Mouse (Mus musculus): Measurements from ENCODE around the gene Sprr2a1. TPM values are rescaled to one million over a fixed set of nuclear protein-coding genes. Genes with fewer than 3 reads are reported as not detected.
"Not testable (repeated sequence)": the region's sequence is repeated elsewhere in the genome, so short reads cannot be mapped to it uniquely, and the experiment has no call there.

Sprr2a1 gene
- not detected in 2 replicates for polyA plus RNA-seq (2012; ENCODE audit: insufficient read depth, low replicate concordance)

DNA sequence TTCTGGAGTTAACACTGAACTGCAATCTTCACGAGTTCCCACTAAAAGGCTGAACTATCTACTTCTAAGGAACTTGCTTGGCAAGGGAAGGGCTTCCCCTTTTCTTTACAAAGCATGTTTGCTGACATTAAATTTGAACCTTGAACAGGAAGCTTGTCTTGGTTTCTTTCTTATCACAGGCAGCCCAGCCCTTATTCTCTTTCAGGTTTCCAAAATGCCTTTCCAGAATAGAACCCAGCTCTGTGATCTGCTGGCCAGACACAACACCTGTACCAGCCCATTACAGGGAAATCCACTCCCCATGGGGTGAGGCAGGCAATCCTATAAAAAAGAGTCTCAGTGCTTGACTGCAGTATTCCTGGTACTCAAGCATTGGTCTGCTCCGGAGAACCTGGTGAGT lies at the start of gene Sprr2a1, which contains the start of gene Sprr2a2:
Sprr2a1 (plus strand) TSS at position 231 of the 400 bp plus-strand sequence.
Sprr2a2 (plus strand) TSS at position 352 of the 400 bp plus-strand sequence.
- not testable (repeated sequence) for H3K4me1 ChIP-seq; H3K36me3 ChIP-seq (replicated peaks; ENCODE audit: low read length); H3K4me3 ChIP-seq (replicated peaks); H3K27me3 ChIP-seq (replicated peaks); H3K9me3 ChIP-seq

DNA sequence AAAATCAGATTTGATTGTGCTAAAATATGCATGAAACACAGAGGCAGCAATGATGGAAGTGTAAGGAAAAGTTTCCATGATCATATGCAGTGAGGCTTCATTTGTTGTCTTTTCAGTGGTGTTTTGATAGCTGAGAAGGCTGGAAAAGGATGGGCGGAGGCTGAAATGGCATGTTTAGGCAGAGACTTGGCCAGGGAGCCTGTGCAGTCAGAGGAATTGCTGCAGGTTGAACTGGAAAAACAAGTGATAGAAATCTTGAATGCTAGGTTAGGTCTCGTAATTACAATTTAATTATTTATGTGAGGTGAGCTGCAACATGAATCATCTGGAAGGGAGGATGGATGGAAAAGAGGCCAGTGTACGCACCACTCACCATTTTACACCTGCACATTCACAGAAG lies 45.8 kb upstream of the Sprr2a1 start:
- no peaks in the 10 kb centered on the region for H3K36me3 ChIP-seq (replicated peaks; ENCODE audit: low read length)
- H3K4me3 ChIP-seq (replicated peaks), result no peak overlapping the region
- TF ChIP-seq FLI1 (IDR thresholded peaks at IDR 0.05; ENCODE audit: low read length) (no peak), GATA1 (IDR thresholded peaks at IDR 0.05; ENCODE audit: borderline replicate concordance, low read length) (no peak)
- no peaks in the 10 kb centered on the region for H3K9me3 ChIP-seq
- H3K4me1 ChIP-seq, result no peaks in the 10 kb centered on the region
- no peaks in the 10 kb centered on the region for H3K27me3 ChIP-seq (replicated peaks)

DNA sequence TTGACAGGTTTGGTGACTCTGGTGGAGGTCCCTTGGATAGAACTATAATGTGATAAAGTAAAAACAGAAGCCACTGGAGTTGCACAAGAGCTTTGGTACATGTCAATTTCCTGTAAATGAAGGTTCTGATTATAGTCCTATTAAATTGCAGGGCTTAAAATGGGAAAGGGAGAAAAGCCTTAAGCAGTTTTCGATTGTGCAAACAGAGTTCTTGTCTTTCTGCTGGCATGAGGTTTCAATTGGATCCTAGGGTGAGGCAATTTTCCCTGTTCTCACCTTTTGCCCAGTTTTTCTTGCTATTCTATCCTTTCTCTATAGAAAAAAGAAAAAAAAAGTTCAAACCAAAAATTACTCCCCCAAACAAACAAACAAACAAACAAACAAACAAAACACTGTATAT lies 38.7 kb upstream of the Sprr2a1 start:
- Histone ChIP-seq H3K9me3 (no peaks in the 10 kb centered on the region), H3K27me3 (replicated peaks) (no peaks in the 10 kb centered on the region), H3K4me1 (no peaks in the 10 kb centered on the region), H3K36me3 (replicated peaks; ENCODE audit: low read length) (no peaks in the 10 kb centered on the region), H3K4me3 (replicated peaks) (no peak overlapping the region)
- no peak for TF ChIP-seq FLI1 (IDR thresholded peaks at IDR 0.05; ENCODE audit: low read length)
- no peak for TF ChIP-seq GATA1 (IDR thresholded peaks at IDR 0.05; ENCODE audit: borderline replicate concordance, low read length)

DNA sequence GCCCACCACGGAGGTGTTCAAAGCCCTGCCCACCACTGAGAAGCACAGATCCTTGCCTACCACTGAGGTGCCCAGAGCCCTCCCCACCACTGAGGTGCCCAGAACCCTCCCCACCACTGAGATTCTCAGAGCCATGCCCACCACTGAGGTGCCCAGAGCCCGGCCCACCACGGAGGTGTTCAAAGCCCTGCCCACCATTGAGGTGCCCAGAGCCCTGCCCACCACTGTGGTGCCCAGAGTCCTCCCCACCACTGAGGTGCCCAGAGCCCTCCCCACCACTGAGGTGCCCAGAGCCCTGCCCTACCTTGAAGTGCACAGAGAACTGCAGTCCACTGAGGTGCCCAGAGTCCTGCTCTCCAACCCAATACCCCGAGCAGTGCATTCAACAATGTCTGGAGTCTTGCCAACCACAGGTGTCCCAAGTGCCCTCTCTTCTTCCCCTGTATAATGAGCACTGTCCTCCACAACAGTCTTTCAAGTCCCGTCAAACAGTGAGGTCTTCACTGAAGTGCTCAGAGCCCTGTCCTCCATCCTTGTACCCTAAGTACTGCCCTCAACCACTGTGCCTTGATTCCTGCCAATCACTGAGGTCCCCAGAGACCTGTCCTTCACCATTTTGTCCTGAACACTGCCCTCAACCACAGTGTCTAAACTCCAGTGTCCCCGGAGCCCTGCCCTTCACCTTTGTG lies 19.9 kb upstream of the Sprr2a1 start:
- Histone ChIP-seq H3K9me3 (peaks cover 7% of the 10 kb centered on the region), H3K4me3 (replicated peaks) (no peak overlapping the region), H3K27me3 (replicated peaks) (no peaks in the 10 kb centered on the region), H3K36me3 (replicated peaks; ENCODE audit: low read length) (no peaks in the 10 kb centered on the region), H3K4me1 (no peaks in the 10 kb centered on the region)
- TF ChIP-seq GATA1 (IDR thresholded peaks at IDR 0.05; ENCODE audit: borderline replicate concordance, low read length) (no peak), FLI1 (IDR thresholded peaks at IDR 0.05; ENCODE audit: low read length) (no peak)

DNA sequence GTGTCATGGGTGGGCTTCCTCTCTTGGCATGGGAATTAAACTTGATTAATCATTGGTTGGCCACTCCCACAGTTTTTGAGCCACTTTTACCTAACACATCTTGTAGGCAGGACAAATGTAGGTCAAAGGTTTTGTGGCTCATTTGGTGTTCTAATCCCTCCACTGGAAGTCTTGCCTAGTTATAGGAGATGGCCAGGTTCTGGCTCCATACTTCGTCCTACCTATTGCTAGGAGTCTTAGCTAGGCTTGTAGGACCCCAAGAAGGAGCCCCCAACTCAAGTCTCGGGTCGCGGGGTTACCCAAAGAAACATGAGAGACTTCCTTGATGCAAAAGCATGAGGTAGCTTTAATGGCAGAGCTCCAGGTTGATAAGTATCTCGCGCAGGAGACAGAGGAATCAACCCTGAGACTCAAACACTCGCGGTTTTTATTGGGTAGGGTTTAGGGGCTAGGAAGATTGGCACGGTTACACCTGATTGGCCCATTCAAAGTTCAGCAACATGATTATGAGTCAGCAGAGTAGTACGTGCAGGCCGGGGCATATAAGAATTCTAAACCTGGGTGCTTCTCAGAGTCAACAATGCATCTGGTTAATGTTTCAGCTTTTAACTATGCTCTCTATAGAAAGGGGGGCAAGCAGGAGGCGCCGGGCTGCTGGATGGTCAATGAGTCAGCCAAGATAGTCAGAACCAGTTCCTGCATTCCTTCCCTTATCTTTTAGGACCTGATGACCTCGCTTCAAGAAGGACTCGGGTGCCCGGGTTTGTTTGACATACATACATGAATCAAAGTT lies 4.3 kb upstream of the Sprr2a1 start:
- H3K4me3 ChIP-seq (replicated peaks); H3K9me3 ChIP-seq; H3K4me1 ChIP-seq; H3K27me3 ChIP-seq (replicated peaks); H3K36me3 ChIP-seq (replicated peaks; ENCODE audit: low read length): not testable (repeated sequence)

DNA sequence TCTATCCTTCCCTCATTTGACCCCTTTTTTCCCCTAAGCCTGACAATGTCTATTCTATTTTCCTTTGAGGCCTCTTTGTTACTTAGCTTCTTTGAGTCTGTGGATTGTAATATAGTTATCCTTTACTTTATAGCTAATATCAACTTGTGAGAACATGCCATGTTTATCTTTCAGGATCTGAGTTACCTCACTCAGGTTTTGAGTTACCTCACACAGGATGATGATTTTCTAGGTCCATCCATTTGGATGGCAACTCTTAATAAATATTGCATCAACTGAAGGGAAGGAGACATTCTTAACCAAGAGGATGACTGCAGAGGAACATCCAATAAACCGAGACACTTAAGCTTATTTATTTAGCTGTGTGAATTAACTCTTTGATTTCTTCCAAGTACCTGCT lies 3.5 kb upstream of the Sprr2a1 start:
- H3K4me3 ChIP-seq (replicated peaks); H3K4me1 ChIP-seq; H3K9me3 ChIP-seq: not testable (repeated sequence)

DNA sequence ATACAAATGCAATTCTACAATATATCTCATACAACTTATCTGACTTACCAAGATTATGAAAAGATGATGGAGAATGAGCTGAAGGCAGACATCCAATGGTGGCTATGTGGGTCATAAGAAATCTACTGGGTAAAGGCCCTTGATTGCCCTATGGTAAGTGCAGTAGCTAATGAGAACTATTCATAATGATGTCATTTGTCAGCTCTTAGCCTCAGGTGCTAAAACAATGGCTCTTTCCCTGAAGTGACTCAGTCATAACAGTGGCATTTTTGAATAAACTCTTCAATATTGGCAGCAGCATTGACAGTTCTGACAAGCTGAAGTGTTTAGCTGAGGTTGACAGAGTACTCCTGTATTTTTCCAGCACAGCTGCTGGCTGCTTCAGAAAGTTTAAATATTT lies 1.9 kb upstream of the Sprr2a1 start:
- H3K27me3 ChIP-seq (replicated peaks); H3K36me3 ChIP-seq (replicated peaks; ENCODE audit: low read length); H3K4me1 ChIP-seq; H3K4me3 ChIP-seq (replicated peaks); H3K9me3 ChIP-seq: not testable (repeated sequence)

More for the DNA sequence above, 3.5 kb upstream of the Sprr2a1 start:
- not testable (repeated sequence) for H3K27me3 ChIP-seq (replicated peaks); H3K36me3 ChIP-seq (replicated peaks; ENCODE audit: low read length)

DNA sequence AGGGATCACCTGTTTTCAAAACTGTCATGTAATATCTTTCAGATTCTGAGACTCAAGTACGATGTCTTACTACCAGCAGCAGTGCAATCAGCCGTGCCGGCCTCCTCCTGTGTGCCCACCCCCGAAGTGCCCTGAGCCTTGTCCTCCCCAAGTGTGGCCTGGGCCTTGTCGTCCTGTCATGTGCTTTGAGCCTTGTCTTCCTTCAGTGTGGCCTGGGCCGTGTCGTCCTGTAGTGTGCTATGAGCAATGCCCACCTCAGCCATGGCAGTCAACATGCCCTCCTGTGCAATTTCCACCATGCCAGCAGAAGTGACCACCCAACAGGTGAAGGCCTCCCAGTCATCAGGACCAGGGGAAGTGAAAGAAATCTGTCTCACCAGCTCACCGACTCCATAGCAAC lies 3.4 kb downstream of the Sprr2a1 start:
- not testable (repeated sequence) for H3K36me3 ChIP-seq (replicated peaks; ENCODE audit: low read length); H3K27me3 ChIP-seq (replicated peaks); H3K9me3 ChIP-seq; H3K4me1 ChIP-seq; H3K4me3 ChIP-seq (replicated peaks)

DNA sequence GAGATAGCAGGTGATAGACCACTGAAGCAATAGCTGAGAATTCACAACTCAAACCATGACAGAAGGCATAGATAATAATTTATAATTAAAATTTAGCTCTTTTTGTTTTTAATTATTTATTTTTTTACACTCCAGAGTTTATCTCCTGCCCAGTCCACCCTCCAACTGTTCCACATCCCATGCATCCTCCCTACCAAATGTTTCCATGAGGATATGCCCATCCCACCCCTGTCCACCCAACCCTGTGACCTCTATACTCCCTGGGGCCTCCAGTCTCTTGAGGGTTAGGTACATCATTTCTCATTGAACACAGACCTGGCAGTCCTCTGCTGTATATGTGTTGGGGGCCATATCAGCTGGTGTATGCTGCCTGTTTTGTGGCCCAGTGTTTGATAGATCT lies 8.1 kb downstream of the Sprr2a1 start:
- not testable (repeated sequence) for H3K4me3 ChIP-seq (replicated peaks); H3K36me3 ChIP-seq (replicated peaks; ENCODE audit: low read length); H3K4me1 ChIP-seq

DNA sequence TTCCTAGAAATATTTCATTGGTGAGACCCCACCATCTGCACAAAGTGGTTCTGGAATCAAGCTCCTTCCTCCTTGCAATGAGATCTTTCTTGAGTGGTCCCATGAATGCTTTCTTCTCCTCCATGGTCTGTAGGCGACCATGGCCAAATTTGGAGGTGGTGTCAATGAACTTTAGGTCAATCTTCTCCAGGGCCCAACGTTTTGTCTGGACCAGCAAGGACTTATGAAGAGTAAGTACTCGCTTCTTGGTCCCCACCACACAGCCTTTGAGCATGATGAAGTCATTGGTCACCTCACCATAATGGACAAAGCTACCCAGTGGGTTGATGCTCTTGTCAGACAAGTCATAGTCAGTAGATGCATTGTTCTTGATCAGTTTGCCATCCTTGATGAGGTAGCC lies 11.8 kb downstream of the Sprr2a1 start:
- not testable (repeated sequence) for H3K9me3 ChIP-seq; H3K4me1 ChIP-seq; H3K4me3 ChIP-seq (replicated peaks); H3K36me3 ChIP-seq (replicated peaks; ENCODE audit: low read length); H3K27me3 ChIP-seq (replicated peaks)

More for the DNA sequence above, 8.1 kb downstream of the Sprr2a1 start:
- H3K27me3 ChIP-seq (replicated peaks); H3K9me3 ChIP-seq: not testable (repeated sequence)

DNA sequence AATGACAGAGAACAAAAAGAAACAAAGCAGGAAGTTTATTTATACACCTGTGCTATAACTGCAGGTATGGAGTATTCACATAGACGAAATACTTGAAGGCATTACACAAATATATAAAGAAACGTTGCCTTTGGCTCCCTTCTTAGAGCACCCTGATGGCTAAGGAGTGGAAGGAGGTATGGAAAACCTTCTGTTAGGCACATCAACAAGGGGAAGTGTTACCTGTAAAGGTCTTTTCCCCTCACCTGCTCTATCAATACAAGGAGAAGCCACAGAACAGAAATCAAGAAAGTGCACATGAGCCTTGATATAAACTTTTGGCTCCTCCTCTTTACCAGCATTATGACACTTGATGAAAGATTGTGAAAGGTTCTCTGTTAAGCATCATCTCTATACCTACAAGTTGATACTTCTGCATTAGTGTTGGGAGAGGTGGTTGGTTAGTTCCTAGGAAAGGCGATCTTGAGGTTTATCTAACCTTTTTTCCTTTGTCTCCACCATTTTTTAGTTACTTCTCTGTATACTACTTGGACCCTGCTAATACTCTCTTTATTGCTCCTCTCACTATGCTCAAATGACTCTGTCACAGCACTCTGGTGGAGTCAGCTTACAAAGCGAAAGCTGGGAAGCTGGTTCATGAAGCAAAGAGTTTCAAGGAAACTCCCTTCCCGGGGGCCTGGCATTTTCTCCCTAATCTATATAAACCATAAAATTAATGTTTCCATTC lies 21.0 kb downstream of the Sprr2a1 start:
- H3K9me3 ChIP-seq; H3K27me3 ChIP-seq (replicated peaks); H3K36me3 ChIP-seq (replicated peaks; ENCODE audit: low read length); H3K4me1 ChIP-seq; H3K4me3 ChIP-seq (replicated peaks): not testable (repeated sequence)

DNA sequence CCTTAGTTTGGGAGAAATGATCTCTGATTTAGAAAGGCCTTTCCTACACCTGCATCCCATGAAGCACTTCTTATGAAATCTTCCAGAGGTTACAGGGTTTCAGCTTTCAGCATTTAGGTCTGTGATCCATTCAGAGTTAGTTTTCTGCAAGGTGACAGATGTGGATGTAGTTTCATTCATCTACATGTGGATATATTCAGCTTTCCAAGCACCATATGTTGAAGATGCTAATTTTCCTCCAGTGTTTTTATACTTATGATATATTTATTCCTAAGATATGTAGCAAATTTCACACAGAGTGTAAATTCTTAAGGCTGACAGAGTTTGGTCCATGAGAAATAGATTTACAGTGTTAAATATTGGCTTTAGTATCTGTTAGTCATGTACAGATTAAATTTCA lies 23.1 kb downstream of the Sprr2a1 start:
- not testable (repeated sequence) for H3K9me3 ChIP-seq; H3K27me3 ChIP-seq (replicated peaks); H3K4me1 ChIP-seq; H3K4me3 ChIP-seq (replicated peaks); H3K36me3 ChIP-seq (replicated peaks; ENCODE audit: low read length)

DNA sequence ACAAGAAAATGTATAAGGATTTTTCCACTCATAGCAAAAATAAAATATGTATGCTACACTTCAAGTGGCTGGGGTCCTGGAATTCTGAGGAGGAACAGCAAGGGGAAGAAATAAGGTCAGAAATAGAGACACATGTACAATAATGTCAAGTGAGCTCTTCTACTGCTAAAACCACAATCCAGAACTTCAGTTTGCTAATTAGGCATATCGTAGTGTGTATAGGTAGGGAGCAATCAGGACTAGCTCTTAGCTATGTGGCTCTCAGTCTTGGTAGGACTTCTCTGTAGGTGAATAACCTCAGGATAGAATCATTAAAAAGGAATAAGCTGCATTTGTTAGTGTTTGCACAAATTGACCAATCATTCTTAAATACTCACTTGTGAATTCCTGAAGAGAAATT lies 23.6 kb downstream of the Sprr2a1 start:
- not testable (repeated sequence) for H3K4me3 ChIP-seq (replicated peaks); H3K4me1 ChIP-seq; H3K36me3 ChIP-seq (replicated peaks; ENCODE audit: low read length); H3K27me3 ChIP-seq (replicated peaks); H3K9me3 ChIP-seq

DNA sequence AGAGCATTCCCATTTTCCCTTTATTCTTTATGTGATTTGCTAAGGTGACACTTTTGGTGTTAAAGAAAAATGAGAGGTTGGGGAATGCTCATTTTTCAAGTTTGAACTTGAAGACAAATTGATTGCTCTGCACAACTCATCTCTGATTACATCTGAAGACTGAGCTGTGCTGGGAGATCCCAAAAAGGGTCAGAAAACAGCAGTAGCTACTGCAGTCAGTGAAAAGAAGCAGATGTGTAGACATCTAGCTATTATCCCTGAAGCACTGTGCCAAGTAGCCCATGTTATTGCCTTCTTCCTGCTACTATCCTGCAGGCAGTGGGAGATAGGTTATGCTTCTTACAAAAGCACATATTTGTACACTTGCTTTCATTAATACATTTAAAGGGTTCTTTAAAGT lies 29.2 kb downstream of the Sprr2a1 start:
- H3K9me3 ChIP-seq; H3K27me3 ChIP-seq (replicated peaks); H3K4me3 ChIP-seq (replicated peaks); H3K36me3 ChIP-seq (replicated peaks; ENCODE audit: low read length); H3K4me1 ChIP-seq: not testable (repeated sequence)

DNA sequence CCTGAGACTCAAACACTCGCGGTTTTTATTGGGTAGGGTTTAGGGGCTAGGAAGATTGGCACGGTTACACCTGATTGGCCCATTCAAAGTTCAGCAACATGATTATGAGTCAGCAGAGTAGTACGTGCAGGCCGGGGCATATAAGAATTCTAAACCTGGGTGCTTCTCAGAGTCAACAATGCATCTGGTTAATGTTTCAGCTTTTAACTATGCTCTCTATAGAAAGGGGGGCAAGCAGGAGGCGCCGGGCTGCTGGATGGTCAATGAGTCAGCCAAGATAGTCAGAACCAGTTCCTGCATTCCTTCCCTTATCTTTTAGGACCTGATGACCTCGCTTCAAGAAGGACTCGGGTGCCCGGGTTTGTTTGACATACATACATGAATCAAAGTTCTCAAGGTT lies 30.6 kb downstream of the Sprr2a1 start:
- not testable (repeated sequence) for H3K27me3 ChIP-seq (replicated peaks); H3K4me1 ChIP-seq; H3K9me3 ChIP-seq; H3K36me3 ChIP-seq (replicated peaks; ENCODE audit: low read length); H3K4me3 ChIP-seq (replicated peaks)

Data from megakaryocyte, embryonic 14.5 days (primary cell).